13 mouse cellular contexts compared by ENCODE assay signal in genomic region chr3:131642681-131643292, GRCm38 (mm10).
DNase-seq lines count a peak whose midpoint lies in the region; ATAC-seq and TF ChIP-seq lines count a peak whose summit lies in the region.
"Had no signal": no experiment of that assay in that cellular context is flagged by ENCODE, and none has a peak within 500 bp of the region (broad histone marks: within the 10 kb centered on the region; RNA-seq: fewer than 3 reads in every experiment).

No protein-coding gene starts in this region.

- no peaks in the 10 kb centered on the region for H3K27me3 ChIP-seq in hindbrain, postnatal 0 days (ENCODE audit: insufficient read depth, low read length)
- no peaks in the 10 kb centered on the region for H3K27me3 ChIP-seq in hindbrain, embryonic 16.5 days (replicated peaks; ENCODE audit: control insufficient read depth, insufficient read depth, low read length)
- H3K27me3 ChIP-seq in forebrain, embryonic 13.5 days: no peaks in the 10 kb centered on the region
- H3K27me3 ChIP-seq: heart, embryonic 13.5 days; limb, embryonic 13.5 days; midbrain, embryonic 13.5 days had no signal

- ATAC-seq in hindbrain, postnatal 0 days: 0 out of 2 replicates have a peak, but pooled peaks have one; percentile 36
- no peak for ATAC-seq in hindbrain, embryonic 16.5 days
- no peak for ATAC-seq in forebrain, embryonic 13.5 days
- ATAC-seq: forebrain, embryonic 16.5 days; midbrain, embryonic 13.5 days had no signal

- no peaks in the 10 kb centered on the region for H3K9me3 ChIP-seq in hindbrain, postnatal 0 days (ENCODE audit: low read length)
- no peaks in the 10 kb centered on the region for H3K9me3 ChIP-seq in hindbrain, embryonic 16.5 days (ENCODE audit: control insufficient read depth, low read length)
- no peaks in the 10 kb centered on the region for H3K9me3 ChIP-seq in forebrain, embryonic 13.5 days (replicated peaks)
- H3K9me3 ChIP-seq: heart, embryonic 13.5 days; limb, embryonic 13.5 days; midbrain, embryonic 13.5 days had no signal

- H3K36me3 ChIP-seq in hindbrain, postnatal 0 days (ENCODE audit: insufficient read depth, low read length): peaks cover 13% of the 10 kb centered on the region; the same call in 1 of the 2 replicates
- 0 out of 2 replicates have a peak, but pooled peaks cover 3% of the 10 kb centered on the region for H3K36me3 ChIP-seq in hindbrain, embryonic 16.5 days (ENCODE audit: control insufficient read depth, insufficient read depth, low read length)
- H3K36me3 ChIP-seq in forebrain, embryonic 13.5 days (ENCODE audit: poor library complexity, severe bottlenecking): peaks cover 19% of the 10 kb centered on the region; the same call in 1 of the 2 replicates

- H3K9ac ChIP-seq in hindbrain, postnatal 0 days (replicated peaks; ENCODE audit: low read length): no peak overlapping the region
- H3K9ac ChIP-seq in hindbrain, embryonic 16.5 days (ENCODE audit: low read depth, low read length): no peak overlapping the region
- no peak overlapping the region for H3K9ac ChIP-seq in forebrain, embryonic 13.5 days
- H3K9ac ChIP-seq: heart, embryonic 13.5 days; limb, embryonic 13.5 days; midbrain, embryonic 13.5 days had no signal

- H3K27ac ChIP-seq in hindbrain, postnatal 0 days: no peak overlapping the region
- H3K27ac ChIP-seq in hindbrain, embryonic 16.5 days (ENCODE audit: low read depth, low read length): no peak overlapping the region
- peak overlapping the region; percentile 72 for H3K27ac ChIP-seq in bone marrow, adult 2 months (ENCODE audit: control insufficient read depth, insufficient read depth, low read depth, low read length, poor library complexity)
- no peak overlapping the region for H3K27ac ChIP-seq in forebrain, embryonic 13.5 days
- H3K27ac ChIP-seq: heart, embryonic 13.5 days; limb, embryonic 13.5 days; midbrain, embryonic 13.5 days had no signal

- no peak overlapping the region for H3K4me2 ChIP-seq in hindbrain, postnatal 0 days (ENCODE audit: low read depth, low read length)
- H3K4me2 ChIP-seq in hindbrain, embryonic 16.5 days (ENCODE audit: low read length): no peak overlapping the region
- no peak overlapping the region for H3K4me2 ChIP-seq in forebrain, embryonic 13.5 days
- H3K4me2 ChIP-seq: heart, embryonic 13.5 days; limb, embryonic 13.5 days; midbrain, embryonic 13.5 days had no signal

- 83% methylated on average over 20 of the region's 20 CpGs for WGBS in hindbrain, postnatal 0 days
- 89% methylated on average over 20 of the region's 20 CpGs for WGBS in hindbrain, embryonic 16.5 days
- WGBS in bone marrow, adult 2 months: 33% methylated on average over 20 of the region's 20 CpGs
- WGBS in forebrain, embryonic 13.5 days: 94% methylated on average over 20 of the region's 20 CpGs

- H3K4me1 ChIP-seq in hindbrain, postnatal 0 days (ENCODE audit: insufficient read depth, low read length): no peaks in the 10 kb centered on the region
- no peaks in the 10 kb centered on the region; the same call in 1 of the 2 replicates for H3K4me1 ChIP-seq in hindbrain, embryonic 16.5 days (ENCODE audit: control insufficient read depth, insufficient read depth, low read depth, low read length)
- no peaks in the 10 kb centered on the region; the same call in 1 of the 2 replicates for H3K4me1 ChIP-seq in bone marrow, adult 2 months (ENCODE audit: control insufficient read depth, insufficient read depth, low read length)
- peaks cover 6% of the 10 kb centered on the region for H3K4me1 ChIP-seq in forebrain, embryonic 13.5 days

- no peak for TF ChIP-seq CTCF in hindbrain, postnatal 0 days (IDR thresholded peaks at IDR 0.05; ENCODE audit: low read depth)
- TF ChIP-seq CTCF in bone marrow, adult 2 months (IDR thresholded peaks at IDR 0.05; ENCODE audit: control insufficient read depth, insufficient read depth, low read length): no peak

- no peak for TF ChIP-seq POLR2A in bone marrow, adult 2 months (IDR thresholded peaks at IDR 0.05; ENCODE audit: borderline replicate concordance, control insufficient read depth, low read depth, low read length)

- no peak for DNase-seq in hindbrain, postnatal 0 days (ENCODE audit: low spot score)
- DNase-seq in layer of hippocampus, adult 9-11 months: peak; percentile 82
- DNase-seq in monocyte, adult 2 months (ENCODE audit: low read depth in 1 of 2, low spot score in 2 of 2): peak; percentile 57 to 75
- no peak for DNase-seq in thymus, postnatal 36 days
- DNase-seq in c-Kit-positive CD71-positive TER-119-positive erythroid progenitor cells, embryonic 14.5 days (ENCODE audit: low spot score): no peak
- DNase-seq: kidney, adult 18-20 months had no signal

- no peak overlapping the region for H3K4me3 ChIP-seq in hindbrain, postnatal 0 days (ENCODE audit: low read length)
- no peak overlapping the region for H3K4me3 ChIP-seq in hindbrain, embryonic 16.5 days (ENCODE audit: low read length)
- H3K4me3 ChIP-seq in bone marrow, adult 2 months (replicated peaks; ENCODE audit: control insufficient read depth, low read depth, low read length): peak overlapping the region; percentile 25
- no peak overlapping the region for H3K4me3 ChIP-seq in forebrain, embryonic 13.5 days
- H3K4me3 ChIP-seq: heart, embryonic 13.5 days; limb, embryonic 13.5 days; midbrain, embryonic 13.5 days had no signal

Comparison
In these comparisons a context has a peak if more than half of its experiments do, and no peak if none do; other contexts are left out.
1. DNase-seq: peak in layer of hippocampus, adult 9-11 months (single experiment) and monocyte, adult 2 months (2 of 2); none in hindbrain, postnatal 0 days (single experiment), thymus, postnatal 36 days (0 of 2) and c-Kit-positive CD71-positive TER-119-positive erythroid progenitor cells, embryonic 14.5 days (single experiment).